In genomic region chrX:155262235-155262914, GRCm38 (mm10) we compare ENCODE assay signal across 8 mouse cellular contexts. TPM values are rescaled to one million over a fixed set of nuclear protein-coding genes. Genes with fewer than 3 reads are reported as not detected.
DNase-seq lines count a peak whose midpoint lies in the region; ATAC-seq lines count a peak whose summit lies in the region.

Acot9 (plus strand) TSS chrX:155262443.

- peak; percentile 97 for ATAC-seq in megakaryocyte progenitor cell, adult 5-6 weeks (replicated peaks; ENCODE audit: poor library complexity)

- peak; percentile 88 for DNase-seq in adipocyte (ENCODE audit: low spot score)
- DNase-seq in embryo, embryonic 10 days (ENCODE audit: low spot score), result peak; percentile 80
- peak; percentile 84 for DNase-seq in gastrocnemius, postnatal 10 days
- peak; percentile 92 for DNase-seq in induced T-regulatory cell, adult 2 months (ENCODE audit: low read depth)
- DNase-seq in left cerebral cortex, adult 9 months (ENCODE audit: low spot score in 2 of 2), result peak; percentile 81 to 88
- peak; percentile 81 for DNase-seq in right cerebral cortex, postnatal 14 days
- peak; percentile 77 to 86 for DNase-seq in urinary bladder, postnatal 36 days (ENCODE audit: low spot score in 2 of 2)

RNA-seq across cellular contexts. Expression of gene Acot9, which starts in this region (rescaled TPM):
- 10 to 100 TPM; 28.0 to 28.8 TPM for total RNA-seq in gastrocnemius, postnatal 10 days (2021)
- total RNA-seq in megakaryocyte progenitor cell, adult 5-6 weeks (2015), result 77.3 and 77.9 TPM in 2 replicates
- 64.3 and 72.8 TPM in 2 replicates for total RNA-seq in megakaryocyte progenitor cell, adult 5-6 weeks (2017)

Comparison
In these comparisons a context has a peak if more than half of its experiments do, and no peak if none do; other contexts are left out.
1. Peak in every context shown above with its lines: DNase-seq and ATAC-seq.